Mouse (Mus musculus) heart, embryonic 13.5 days (tissue): ENCODE data around the gene Fmo3. TPM values are rescaled to one million over a fixed set of nuclear protein-coding genes. Genes with fewer than 3 reads are reported as not detected.

Experiments
- ATAC-seq: fragments of 200-750 bp; cut with Nextera tagmentation; 2 replicates; pipeline ENCODE4 v1.8.0; 2017; ENCODE audit warnings: moderate TSS enrichment; ENCODE audit not compliant: insufficient number of reproducible peaks, low FRiP score, low TSS enrichment; ENCODE audit errors: extremely low read depth
- H3K27ac ChIP-seq: fragments of 300-500 bp; sonication (generic); replicated peaks from 2 replicates; pipeline ENCODE4 v1.5.1; 2015; ENCODE audit warnings: moderate library complexity, mild to moderate bottlenecking, inconsistent platforms
- H3K27me3 ChIP-seq: fragments of 300-500 bp; sonication (generic); replicated peaks from 2 replicates; pipeline ENCODE4 v1.6.1; 2015; ENCODE audit warnings: mild to moderate bottlenecking, inconsistent platforms
- H3K36me3 ChIP-seq: fragments of 300-500 bp; sonication (generic); 2 replicates; pipeline ENCODE4 v1.6.1; 2015; ENCODE audit warnings: mild to moderate bottlenecking, inconsistent platforms
- H3K4me1 ChIP-seq: fragments of 300-500 bp; sonication (generic); 2 replicates; pipeline ENCODE4 v1.6.1; 2015; ENCODE audit warnings: inconsistent platforms
- H3K4me2 ChIP-seq: fragments of 300-500 bp; sonication (generic); 2 replicates; pipeline ENCODE4 v1.6.1; 2015; ENCODE audit warnings: inconsistent platforms, mild to moderate bottlenecking, moderate library complexity
- H3K4me3 ChIP-seq: fragments of 300-500 bp; sonication (generic); 2 replicates; pipeline ENCODE4 v1.5.1; 2015; ENCODE audit warnings: moderate library complexity, mild to moderate bottlenecking, inconsistent platforms
- H3K9ac ChIP-seq: fragments of 300-500 bp; sonication (generic); 2 replicates; pipeline ENCODE4 v1.6.1; 2015; ENCODE audit warnings: inconsistent platforms, mild to moderate bottlenecking, moderate library complexity
- H3K9me3 ChIP-seq: fragments of 300-500 bp; sonication (generic); 2 replicates; pipeline ENCODE4 v1.6.1; 2016; ENCODE audit warnings: inconsistent platforms
- whole genome bisulfite sequencing: fragments of 180-500 bp; shearing (Covaris S2); methylation state at CpG from one replicate; pipeline ENCODE4 v1.1.7; 2015; ENCODE audit warnings: mixed read lengths; 5-methylcytosine and 5-hydroxymethylcytosine counted together
- polyA plus RNA-seq: library from polyadenylated mRNA; unstranded; fragments of >200 nt; fragmentation: Nextera tagmentation; extraction: Ambion mirVana; gene quantifications from 2 replicates; pipeline ENCODE4 v1.2.1, GENCODE M21; 2015

Fmo3 gene
- polyA plus RNA-seq, result 0.11 TPM in 1 of 2 replicates, not detected in the other

- 42% methylated on average over 1 of the region's 1 CpGs for WGBS
- H3K4me3 ChIP-seq, result no peak within 1 kb of the TSS
- no peak within 1 kb of the TSS for H3K4me2 ChIP-seq
- no peak within 1 kb of the TSS for H3K9ac ChIP-seq
- H3K9me3 ChIP-seq, result no peaks in the 10 kb centered on the region
- ATAC-seq, result no peak
- no peaks in the 10 kb centered on the region for H3K36me3 ChIP-seq
- H3K27ac ChIP-seq, result no peak within 1 kb of the TSS
- H3K27me3 ChIP-seq, result no peaks in the 10 kb centered on the region
- H3K4me1 ChIP-seq, result no peaks in the 10 kb centered on the region
Measured at GRCm38 (mm10) chr1:162984428-162984827, at the start of gene Fmo3. Gene Fmo3, minus strand, starts transcription at chr1:162984528.

DNA sequence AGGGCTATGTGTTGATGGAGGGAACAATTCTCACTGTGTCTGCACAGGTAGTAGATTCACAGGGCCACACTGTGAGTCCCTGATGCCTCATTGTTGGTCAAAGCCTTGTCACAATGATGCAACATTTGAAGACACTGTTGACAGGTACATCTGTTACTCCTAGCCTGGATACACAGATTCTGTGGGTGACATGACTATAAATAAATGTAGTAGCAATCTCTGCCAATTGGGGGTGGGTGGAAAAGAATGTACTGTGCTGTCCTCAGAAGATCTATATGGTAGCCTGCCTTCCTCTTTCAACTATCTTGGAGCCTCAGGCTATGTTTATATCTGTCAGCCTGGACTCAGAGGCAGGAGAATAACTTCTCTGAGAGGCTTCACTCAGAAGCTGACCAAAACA lies 38.7 kb upstream of the Fmo3 start:
- Histone ChIP-seq H3K4me2 (no peak overlapping the region), H3K27ac (no peak overlapping the region), H3K4me3 (no peak overlapping the region), H3K36me3 (no peaks in the 10 kb centered on the region), H3K4me1 (no peaks in the 10 kb centered on the region), H3K27me3 (no peaks in the 10 kb centered on the region), H3K9ac (no peak overlapping the region), H3K9me3 (no peaks in the 10 kb centered on the region)
- ATAC-seq, result no peak

- WGBS, result 38% methylated on average over 3 of the region's 3 CpGs
- H3K4me1 ChIP-seq, result no peaks in the 10 kb centered on the region
- no peaks in the 10 kb centered on the region for H3K9me3 ChIP-seq
- H3K9ac ChIP-seq, result no peak overlapping the region
- no peaks in the 10 kb centered on the region for H3K27me3 ChIP-seq
- no peak overlapping the region for H3K4me3 ChIP-seq
- ATAC-seq, result no peak
- H3K4me2 ChIP-seq, result no peak overlapping the region
- no peaks in the 10 kb centered on the region for H3K36me3 ChIP-seq
- no peak overlapping the region for H3K27ac ChIP-seq
Measured at GRCm38 (mm10) chr1:163009220-163009619, 24.9 kb upstream of the Fmo3 start.

DNA sequence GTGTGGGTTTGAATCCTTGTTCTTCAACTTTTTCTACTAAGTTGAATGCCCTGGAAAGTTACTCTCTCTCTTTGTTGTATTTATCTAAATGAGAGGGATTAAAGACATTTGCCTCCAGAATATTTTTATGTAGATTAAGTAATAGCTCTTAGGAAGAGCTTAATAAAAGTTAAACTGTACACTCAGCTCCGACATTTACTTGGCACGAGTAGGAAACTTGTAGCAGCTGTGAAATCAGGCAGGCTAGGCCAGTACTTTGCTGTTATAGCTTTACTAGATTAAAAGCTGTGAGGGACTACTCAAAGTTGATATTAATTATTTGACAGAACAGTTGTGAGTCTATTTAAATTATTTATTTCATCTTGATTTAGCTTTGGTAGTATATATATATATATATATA lies 19.2 kb upstream of the Fmo3 start:
- Histone ChIP-seq H3K9me3 (peaks cover 9% of the 10 kb centered on the region; the same call in 1 of the 2 replicates), H3K4me3 (no peak overlapping the region), H3K4me2 (no peak overlapping the region), H3K36me3 (no peaks in the 10 kb centered on the region), H3K9ac (no peak overlapping the region), H3K27ac (no peak overlapping the region), H3K27me3 (no peaks in the 10 kb centered on the region), H3K4me1 (0 out of 2 replicates have a peak, but pooled peaks cover 2% of the 10 kb centered on the region)
- no peak for ATAC-seq
- 59% methylated on average over 2 of the region's 2 CpGs for WGBS

DNA sequence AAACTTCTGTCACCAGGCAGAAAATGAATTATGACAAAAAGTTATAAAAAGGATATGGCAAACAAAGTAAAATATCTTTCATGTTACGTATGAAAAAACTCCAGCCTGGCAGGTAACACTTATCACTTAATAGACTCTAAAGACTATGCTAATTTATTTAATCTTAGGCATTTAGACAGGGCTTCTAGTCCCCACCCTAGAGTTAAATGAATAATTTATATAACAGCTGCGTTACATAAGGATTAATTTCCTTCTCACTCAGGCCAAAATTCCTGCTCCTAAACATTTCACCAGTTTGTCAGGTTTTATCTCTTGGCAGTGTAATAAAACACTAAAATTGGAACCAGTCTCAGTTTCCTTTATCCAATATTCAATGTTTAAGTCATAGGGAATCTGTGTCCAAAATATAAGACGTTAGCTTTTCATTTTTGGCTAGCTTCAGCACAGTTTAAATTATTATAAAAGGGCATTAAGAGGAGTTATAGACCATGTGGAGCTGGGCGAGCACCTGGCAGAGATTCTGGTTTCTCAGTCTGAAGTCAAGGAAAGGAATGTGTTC lies 17.0 kb upstream of the Fmo3 start:
- Histone ChIP-seq H3K4me2 (no peak overlapping the region), H3K4me3 (no peak overlapping the region), H3K4me1 (0 out of 2 replicates have a peak, but pooled peaks cover 2% of the 10 kb centered on the region), H3K9ac (no peak overlapping the region), H3K36me3 (no peaks in the 10 kb centered on the region), H3K9me3 (peaks cover 9% of the 10 kb centered on the region; the same call in 1 of the 2 replicates), H3K27ac (0 out of 2 replicates have a peak overlapping the region, but pooled peaks have one; percentile 10), H3K27me3 (no peaks in the 10 kb centered on the region)
- no peak for ATAC-seq
- 56% methylated on average over 4 of the region's 4 CpGs for WGBS

- no peak for ATAC-seq
- 71% methylated on average over 3 of the region's 3 CpGs for WGBS
- Histone ChIP-seq H3K27me3 (no peaks in the 10 kb centered on the region), H3K4me2 (no peak overlapping the region), H3K36me3 (no peaks in the 10 kb centered on the region), H3K4me3 (no peak overlapping the region), H3K9ac (no peak overlapping the region), H3K9me3 (no peaks in the 10 kb centered on the region), H3K27ac (no peak overlapping the region), H3K4me1 (no peaks in the 10 kb centered on the region)
Measured at GRCm38 (mm10) chr1:162987546-162987945, 3.2 kb upstream of the Fmo3 start.

- H3K9ac ChIP-seq, result no peak overlapping the region
- no peaks in the 10 kb centered on the region for H3K4me1 ChIP-seq
- H3K4me3 ChIP-seq, result no peak overlapping the region
- 69% methylated on average over 1 of the region's 1 CpGs for WGBS
- H3K27ac ChIP-seq, result no peak overlapping the region
- no peaks in the 10 kb centered on the region for H3K36me3 ChIP-seq
- H3K9me3 ChIP-seq, result no peaks in the 10 kb centered on the region
- no peaks in the 10 kb centered on the region for H3K27me3 ChIP-seq
- ATAC-seq, result no peak
- no peak overlapping the region for H3K4me2 ChIP-seq
Measured at GRCm38 (mm10) chr1:162986777-162987176, 2.4 kb upstream of the Fmo3 start.

DNA sequence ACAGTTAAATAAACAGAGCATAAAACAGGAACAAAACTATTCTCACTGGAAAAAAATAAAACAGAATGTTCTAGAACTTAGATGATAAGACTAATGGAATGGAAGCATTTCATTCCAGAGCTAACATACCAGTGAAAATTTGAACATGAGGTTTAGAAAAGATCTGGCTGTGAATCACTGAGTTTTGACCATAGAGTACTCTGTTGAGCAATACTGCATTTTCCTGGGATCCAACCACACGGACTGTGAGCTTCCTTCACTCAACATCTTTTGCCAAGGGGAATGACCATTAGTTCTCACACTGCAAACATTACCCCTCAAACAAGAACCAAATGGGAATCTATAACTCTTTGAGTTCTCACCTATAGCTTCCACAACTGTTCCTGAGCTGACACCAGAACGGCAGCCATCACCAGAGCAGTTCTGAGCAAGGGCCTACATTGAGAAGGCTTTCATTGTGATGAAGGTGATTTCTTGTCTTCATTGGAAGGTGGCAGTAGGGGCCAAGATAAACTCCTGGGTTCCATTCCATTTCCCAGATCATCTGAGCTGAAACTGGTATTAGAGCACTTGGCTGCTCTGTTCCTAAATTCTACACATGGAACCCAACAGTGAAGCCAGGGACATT lies 1.9 kb upstream of the Fmo3 start:
- H3K4me3 ChIP-seq, result no peak overlapping the region
- H3K27me3 ChIP-seq, result no peaks in the 10 kb centered on the region
- H3K4me1 ChIP-seq, result no peaks in the 10 kb centered on the region
- no peak overlapping the region for H3K27ac ChIP-seq
- no peak for ATAC-seq
- H3K9ac ChIP-seq, result no peak overlapping the region
- H3K4me2 ChIP-seq, result no peak overlapping the region
- H3K9me3 ChIP-seq, result no peaks in the 10 kb centered on the region
- no peaks in the 10 kb centered on the region for H3K36me3 ChIP-seq
- WGBS, result 61% methylated on average over 2 of the region's 2 CpGs

GRCm38 (mm10) chr1:162963556-162963955 lies 20.8 kb downstream of the Fmo3 start:
- WGBS, result 57% methylated on average over 2 of the region's 2 CpGs
- no peak overlapping the region for H3K4me2 ChIP-seq
- no peaks in the 10 kb centered on the region for H3K27me3 ChIP-seq
- H3K4me3 ChIP-seq, result no peak overlapping the region
- ATAC-seq, result no peak
- H3K27ac ChIP-seq, result no peak overlapping the region
- H3K36me3 ChIP-seq, result no peaks in the 10 kb centered on the region
- no peaks in the 10 kb centered on the region for H3K9me3 ChIP-seq
- H3K4me1 ChIP-seq, result no peaks in the 10 kb centered on the region
- no peak overlapping the region for H3K9ac ChIP-seq

- H3K4me2 ChIP-seq, result no peak overlapping the region
- no peaks in the 10 kb centered on the region for H3K9me3 ChIP-seq
- H3K36me3 ChIP-seq, result no peaks in the 10 kb centered on the region
- H3K4me1 ChIP-seq, result peaks cover 6% of the 10 kb centered on the region; the same call in 1 of the 2 replicates
- no peak overlapping the region for H3K27ac ChIP-seq
- H3K9ac ChIP-seq, result no peak overlapping the region
- H3K27me3 ChIP-seq, result no peaks in the 10 kb centered on the region
- ATAC-seq, result no peak
- no peak overlapping the region for H3K4me3 ChIP-seq
- 80% methylated on average over 1 of the region's 1 CpGs for whole genome bisulfite sequencing
Measured at GRCm38 (mm10) chr1:162957422-162957821, 26.9 kb downstream of the Fmo3 start.

DNA sequence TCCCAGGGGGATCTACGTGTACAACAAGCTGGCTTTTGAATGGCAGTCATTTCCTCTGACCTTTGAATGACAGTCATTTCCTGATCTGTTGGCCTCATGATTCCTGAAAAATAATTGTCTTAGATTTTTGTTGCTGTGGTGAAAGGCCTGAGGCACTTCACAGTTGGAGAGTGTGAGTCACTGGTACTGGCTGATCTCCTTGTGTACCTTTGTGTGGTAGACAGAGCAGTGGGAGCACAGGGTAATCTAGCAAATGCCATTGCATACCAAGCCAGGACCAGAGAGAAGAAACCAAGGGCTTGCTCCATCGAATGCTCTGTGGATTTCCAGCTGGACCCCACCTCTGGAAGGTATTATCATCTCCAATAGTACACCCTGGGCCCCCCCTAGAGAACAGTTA lies 31.2 kb downstream of the Fmo3 start:
- H3K9me3 ChIP-seq, result no peaks in the 10 kb centered on the region
- H3K4me1 ChIP-seq, result peaks cover 6% of the 10 kb centered on the region; the same call in 1 of the 2 replicates
- no peaks in the 10 kb centered on the region for H3K36me3 ChIP-seq
- H3K4me3 ChIP-seq, result no peak overlapping the region
- 40% methylated on average over 2 of the region's 2 CpGs for WGBS
- no peak for ATAC-seq
- H3K4me2 ChIP-seq, result no peak overlapping the region
- no peaks in the 10 kb centered on the region for H3K27me3 ChIP-seq
- no peak overlapping the region for H3K9ac ChIP-seq
- H3K27ac ChIP-seq, result no peak overlapping the region

- peaks cover 6% of the 10 kb centered on the region; the same call in 1 of the 2 replicates for H3K4me1 ChIP-seq
- no peak overlapping the region for H3K27ac ChIP-seq
- 84% methylated on average over 1 of the region's 1 CpGs for WGBS
- no peaks in the 10 kb centered on the region for H3K36me3 ChIP-seq
- H3K27me3 ChIP-seq, result no peaks in the 10 kb centered on the region
- no peak overlapping the region for H3K4me3 ChIP-seq
- H3K9me3 ChIP-seq, result no peaks in the 10 kb centered on the region
- H3K9ac ChIP-seq, result no peak overlapping the region
- H3K4me2 ChIP-seq, result no peak overlapping the region
- ATAC-seq, result no peak
Measured at GRCm38 (mm10) chr1:162949763-162950162, 34.6 kb downstream of the Fmo3 start.
